In genomic region chr8:4245737-4246136, GRCm38 (mm10) we compare ENCODE assay signal across 29 mouse cellular contexts. TPM values are rescaled to one million over a fixed set of nuclear protein-coding genes. Genes with fewer than 3 reads are reported as not detected.
"Had no signal": no experiment of that assay in that cellular context is flagged by ENCODE, and none has a peak within 500 bp of the region (broad histone marks: within the 10 kb centered on the region; RNA-seq: fewer than 3 reads in every experiment).

No protein-coding gene starts in this region.

- H3K9ac ChIP-seq: heart, embryonic 12.5 days; hindbrain, embryonic 13.5 days; hindbrain, embryonic 15.5 days; kidney, embryonic 15.5 days; limb, embryonic 12.5 days; limb, embryonic 15.5 days; liver, embryonic 12.5 days; liver, embryonic 14.5 days had no signal

- DNase-seq: gastrocnemius, postnatal 14 days; gastrocnemius, postnatal 36 days; heart, adult 18-20 months; heart, postnatal 10 days; heart, postnatal 36 days; kidney, adult 11 months; kidney, adult 2 months; kidney, adult 9 months; kidney, postnatal 14 days; kidney, postnatal 36 days; layer of hippocampus, adult 9-11 months; layer of hippocampus, postnatal 36 days; left cerebral cortex, postnatal 4 days had no signal

- H3K27ac ChIP-seq: heart, embryonic 10.5 days; hindbrain, embryonic 13.5 days; hindbrain, embryonic 15.5 days; hindbrain, postnatal 0 days; kidney, embryonic 15.5 days; kidney, postnatal 0 days; limb, embryonic 12.5 days; limb, embryonic 15.5 days; liver, embryonic 12.5 days; liver, embryonic 14.5 days had no signal

- H3K4me3 ChIP-seq: heart, embryonic 10.5 days; heart, embryonic 12.5 days; hindbrain, embryonic 13.5 days; hindbrain, embryonic 15.5 days; kidney, embryonic 15.5 days; limb, embryonic 12.5 days; limb, embryonic 15.5 days; liver, embryonic 12.5 days had no signal

- H3K27me3 ChIP-seq: heart, embryonic 12.5 days; hindbrain, embryonic 15.5 days; kidney, embryonic 15.5 days; limb, embryonic 15.5 days; liver, embryonic 12.5 days had no signal

- H3K4me2 ChIP-seq: heart, embryonic 12.5 days; hindbrain, embryonic 13.5 days; hindbrain, embryonic 15.5 days; kidney, embryonic 15.5 days; limb, embryonic 12.5 days; limb, embryonic 15.5 days; liver, embryonic 12.5 days had no signal

- H3K9me3 ChIP-seq: heart, embryonic 10.5 days; heart, embryonic 12.5 days; hindbrain, embryonic 13.5 days; hindbrain, embryonic 15.5 days; kidney, embryonic 15.5 days; limb, embryonic 12.5 days; limb, embryonic 15.5 days; liver, embryonic 12.5 days had no signal

- ATAC-seq: hindbrain, postnatal 0 days; intestine, embryonic 16.5 days; liver, embryonic 12.5 days had no signal

RNA-seq across cellular contexts. Expression of gene Gm49320, which starts 7.1 kb away (rescaled TPM):
- total RNA-seq: gastrocnemius, adult 8-10 months; hematopoietic stem cell, adult 5-6 weeks; hindbrain, postnatal 0 days; left cerebral cortex, adult 18-20 months; liver, adult 2 months had no signal
- polyA plus RNA-seq: heart, embryonic 10.5 days; heart, embryonic 12.5 days had no signal
